Mouse (Mus musculus) frontal cortex, postnatal 36 days (tissue): ENCODE data around the gene Homer2.

Experiments
- DNase-seq, 2 experiments: peaks; one replicate each; pipeline ENCODE4 v3.0.0; 2022; ENCODE audit warnings: low spot score in 2 of 2

Homer2 gene

GRCm38 (mm10) chr7:81587238-81587637 lies 120.1 kb downstream of the Homer2 start:
- no peak for DNase-seq

GRCm38 (mm10) chr7:81585326-81585725 lies 122.0 kb downstream of the Homer2 start:
- no peak for DNase-seq

GRCm38 (mm10) chr7:81583512-81583911 lies 123.8 kb downstream of the Homer2 start:
- DNase-seq, result no peak

- no peak for DNase-seq
These were observed 128.0 kb downstream of the Homer2 start for GRCm38 (mm10) chr7:81579312-81579711.

GRCm38 (mm10) chr7:81578413-81578812 lies 128.9 kb downstream of the Homer2 start:
- DNase-seq, result no peak

GRCm38 (mm10) chr7:81577872-81578271 lies 129.5 kb downstream of the Homer2 start:
- no peak for DNase-seq

GRCm38 (mm10) chr7:81575606-81576005 lies 131.7 kb downstream of the Homer2 start:
- DNase-seq, result no peak

- no peak for DNase-seq
These were observed 133.5 kb downstream of the Homer2 start for GRCm38 (mm10) chr7:81573821-81574220.

- no peak for DNase-seq
These were observed 133.9 kb downstream of the Homer2 start for GRCm38 (mm10) chr7:81573397-81573796.

- no peak for DNase-seq
These were observed 134.6 kb downstream of the Homer2 start for GRCm38 (mm10) chr7:81572610-81573268.

- no peak for DNase-seq
These were observed 135.3 kb downstream of the Homer2 start for GRCm38 (mm10) chr7:81571941-81572441.

GRCm38 (mm10) chr7:81571108-81571940 lies 136.0 kb downstream of the Homer2 start, which contains the start of gene Whamm:
Whamm (plus strand) TSS chr7:81571266.
- peak; percentile 89 to 94 for DNase-seq

GRCm38 (mm10) chr7:81570752-81571107 lies 136.6 kb downstream of the Homer2 start:
- DNase-seq, result no peak

- DNase-seq, result no peak
These were observed 137.1 kb downstream of the Homer2 start for GRCm38 (mm10) chr7:81570271-81570670.

GRCm38 (mm10) chr7:81569851-81570250 lies 137.5 kb downstream of the Homer2 start:
- no peak for DNase-seq

GRCm38 (mm10) chr7:81567396-81567795 lies 139.9 kb downstream of the Homer2 start:
- no peak for DNase-seq

- no peak for DNase-seq
These were observed 140.4 kb downstream of the Homer2 start, which contains the start of gene Fsd2 for GRCm38 (mm10) chr7:81566892-81567291. Fsd2 (minus strand) TSS chr7:81566944.

- no peak for DNase-seq
These were observed 141.0 kb downstream of the Homer2 start for GRCm38 (mm10) chr7:81566332-81566731.

- DNase-seq, result peak; percentile 24 to 29
These were observed 141.8 kb downstream of the Homer2 start for GRCm38 (mm10) chr7:81565381-81566055.

GRCm38 (mm10) chr7:81564766-81565165 lies 142.6 kb downstream of the Homer2 start:
- DNase-seq, result no peak

- DNase-seq, result no peak
These were observed 143.8 kb downstream of the Homer2 start for GRCm38 (mm10) chr7:81563506-81564015.

GRCm38 (mm10) chr7:81561211-81561610 lies 146.1 kb downstream of the Homer2 start:
- no peak for DNase-seq
